Mouse (Mus musculus) embryonic facial prominence, embryonic 14.5 days (tissue): Measurements from ENCODE around the gene Zfp963. TPM values are rescaled to one million over a fixed set of nuclear protein-coding genes. Genes with fewer than 3 reads are reported as not detected.

ENCODE experiments used
- ATAC-seq: fragments of 200-750 bp; cut with Nextera tagmentation; 2 replicates; pipeline ENCODE4 v1.8.0; 2017; ENCODE audit warnings: low read depth, moderate number of reproducible peaks, moderate TSS enrichment
- DNase-seq: peaks from one replicate; pipeline ENCODE4 v3.0.0-alpha.2; 2015; ENCODE audit warnings: low spot score
- H3K27ac ChIP-seq: fragments of 300-500 bp; sonication (generic); replicated peaks from 2 replicates; pipeline ENCODE4 v1.5.1; 2014; ENCODE audit warnings: low read depth, mild to moderate bottlenecking, low read length, moderate library complexity
- H3K27me3 ChIP-seq: fragments of 300-500 bp; sonication (generic); replicated peaks from 2 replicates; pipeline ENCODE4 v1.6.1; 2014; ENCODE audit warnings: low read length; ENCODE audit not compliant: control insufficient read depth, insufficient read depth
- H3K36me3 ChIP-seq: fragments of 300-500 bp; sonication (generic); 2 replicates; pipeline ENCODE4 v1.6.1; 2014; ENCODE audit warnings: low read length, mixed read lengths; ENCODE audit not compliant: control insufficient read depth, insufficient read depth
- H3K4me1 ChIP-seq: fragments of 300-500 bp; sonication (generic); 2 replicates; pipeline ENCODE4 v1.6.1; 2014; ENCODE audit warnings: antibody characterized with exemption, low read length; ENCODE audit not compliant: control insufficient read depth, insufficient read depth
- H3K4me2 ChIP-seq: fragments of 300-500 bp; sonication (generic); 2 replicates; pipeline ENCODE4 v1.6.1; 2014; ENCODE audit warnings: low read depth, mild to moderate bottlenecking, low read length, moderate library complexity, mixed read lengths
- H3K4me3 ChIP-seq: fragments of 300-500 bp; sonication (generic); 2 replicates; pipeline ENCODE4 v1.5.1; 2014; ENCODE audit warnings: low read depth, mild to moderate bottlenecking, low read length
- H3K9ac ChIP-seq: fragments of 300-500 bp; sonication (generic); 2 replicates; pipeline ENCODE4 v1.6.1; 2014; ENCODE audit warnings: low read depth, mild to moderate bottlenecking, low read length, moderate library complexity, mixed read lengths
- H3K9me3 ChIP-seq: fragments of 300-500 bp; sonication (generic); 2 replicates; pipeline ENCODE4 v1.6.1; 2016; ENCODE audit warnings: low read length; ENCODE audit not compliant: control insufficient read depth
- WGBS: fragments of 180-500 bp; shearing (Covaris S2); extraction: QIAGEN DNeasy Blood & Tissue Kit; methylation state at CpG from one replicate; pipeline ENCODE4 v1.1.7; 2014; 5-methylcytosine and 5-hydroxymethylcytosine counted together
- polyA plus RNA-seq: library from polyadenylated mRNA; unstranded; fragments of >200 nt; fragmentation: Nextera tagmentation; extraction: Ambion mirVana; gene quantifications from 2 replicates; pipeline ENCODE4 v1.2.1, GENCODE M21; 2014

Zfp963 gene
- polyA plus RNA-seq, 1 experiment from 2014 or later: 6.4 TPM

DNA sequence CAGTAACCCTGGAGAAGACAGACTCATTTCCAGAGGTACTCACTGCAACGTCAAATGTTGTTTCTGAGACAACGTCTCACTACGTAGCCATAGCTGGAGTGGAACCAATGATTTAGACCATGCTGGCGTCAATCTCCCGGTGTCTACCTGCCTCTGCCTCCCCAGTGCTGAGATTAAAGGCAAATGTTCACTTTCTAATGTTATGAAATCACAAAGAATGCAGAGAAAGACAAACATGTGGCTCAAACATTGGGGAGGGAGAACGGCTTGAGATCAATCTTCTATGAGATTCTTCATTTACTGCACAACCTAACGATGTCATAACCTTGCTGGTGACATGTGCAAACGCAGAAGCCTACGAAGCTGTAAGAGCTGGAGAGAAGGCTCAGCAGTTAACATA lies 21.5 kb upstream of the Zfp963 start:
- H3K9ac ChIP-seq: no peak overlapping the region
- H3K27me3 ChIP-seq: no peaks in the 10 kb centered on the region
- DNase-seq: no peak
- H3K4me3 ChIP-seq: no peak overlapping the region
- H3K4me1 ChIP-seq: peaks cover 15% of the 10 kb centered on the region
- WGBS: 83% methylated on average over 9 of the region's 9 CpGs
- no peak for ATAC-seq
- peaks cover 36% of the 10 kb centered on the region for H3K36me3 ChIP-seq
- no peak overlapping the region for H3K27ac ChIP-seq
- peaks cover 17% of the 10 kb centered on the region for H3K9me3 ChIP-seq
- no peak overlapping the region for H3K4me2 ChIP-seq

DNA sequence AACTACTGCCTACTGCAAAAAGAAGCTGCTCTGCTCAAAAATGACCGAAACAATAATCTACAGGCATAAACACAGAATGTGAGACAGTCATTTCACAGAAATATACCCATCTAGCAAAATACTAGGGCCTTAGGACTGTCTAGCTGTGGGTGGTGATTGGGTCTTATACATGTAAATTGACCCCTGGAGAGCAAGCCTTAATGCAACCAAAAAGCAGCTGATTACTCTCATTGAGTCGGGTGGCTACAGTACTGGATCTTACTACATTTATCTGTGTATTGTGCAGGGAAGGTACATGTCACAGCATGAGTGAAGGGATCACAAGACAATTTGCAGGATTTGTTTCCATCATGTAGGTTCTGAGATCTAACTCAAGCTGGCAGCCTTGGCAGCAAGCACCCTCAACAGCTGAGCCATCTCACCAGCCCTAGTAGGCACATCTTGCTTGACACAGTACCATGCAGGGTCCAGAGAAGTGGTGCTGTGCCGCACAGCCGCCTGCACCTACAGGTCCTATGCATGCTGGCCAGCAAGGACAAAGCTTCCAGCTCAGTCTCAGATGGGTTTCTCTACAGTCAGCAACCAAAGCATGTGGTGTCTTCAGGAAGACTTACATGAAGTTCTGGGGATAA lies 12.2 kb upstream of the Zfp963 start:
- DNase-seq (no peak), ATAC-seq (no peak)
- Histone ChIP-seq H3K9ac (no peak overlapping the region), H3K4me1 (no peaks in the 10 kb centered on the region), H3K9me3 (peaks cover 17% of the 10 kb centered on the region), H3K4me2 (no peak overlapping the region), H3K36me3 (peaks cover 71% of the 10 kb centered on the region), H3K27me3 (no peaks in the 10 kb centered on the region), H3K4me3 (no peak overlapping the region), H3K27ac (no peak overlapping the region)
- WGBS: 87% methylated on average over 4 of the region's 4 CpGs

DNA sequence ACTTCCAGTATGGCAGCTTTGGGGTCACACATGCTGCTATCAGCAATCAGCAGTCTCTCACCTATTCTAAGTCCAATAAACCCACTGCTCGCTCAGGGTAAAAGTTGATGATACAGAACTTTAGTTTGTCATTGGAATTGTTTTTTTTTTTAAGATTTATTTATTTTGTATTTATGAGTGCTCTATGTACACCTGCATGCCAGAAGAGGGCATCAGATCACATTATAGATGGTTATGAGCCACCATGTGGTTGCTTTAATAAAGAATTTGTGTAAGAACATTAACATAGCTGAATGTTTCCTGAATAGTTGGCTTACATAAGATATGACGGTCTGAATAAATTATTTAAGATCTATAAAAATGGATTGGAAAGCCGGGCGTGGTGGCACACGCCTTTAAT lies 8.5 kb upstream of the Zfp963 start:
- Histone ChIP-seq H3K9me3 (no peaks in the 10 kb centered on the region), H3K4me2 (no peak overlapping the region), H3K27ac (no peak overlapping the region), H3K27me3 (no peaks in the 10 kb centered on the region), H3K4me3 (no peak overlapping the region), H3K9ac (no peak overlapping the region), H3K4me1 (no peaks in the 10 kb centered on the region), H3K36me3 (peaks cover 51% of the 10 kb centered on the region)
- WGBS: 94% methylated on average over 5 of the region's 5 CpGs
- DNase-seq (no peak), ATAC-seq (no peak)

DNA sequence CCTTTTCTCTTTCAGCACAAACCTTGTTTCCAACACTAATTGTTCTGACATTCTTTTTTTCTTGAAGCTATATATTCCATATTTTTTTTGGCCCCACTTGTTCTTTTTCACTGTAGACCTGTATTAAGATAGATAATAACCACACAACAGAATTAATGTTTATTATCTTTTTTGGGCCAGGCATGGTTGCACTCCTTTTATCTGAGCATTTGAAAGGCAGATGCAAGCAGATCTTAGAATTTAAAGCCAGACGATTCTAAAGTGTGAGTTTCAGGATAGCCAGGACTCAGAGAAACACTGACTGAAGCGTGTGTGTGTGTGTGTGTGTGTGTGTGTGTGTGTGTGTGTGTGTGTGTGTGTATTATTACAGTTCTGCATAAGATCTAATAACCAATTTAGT lies 2.7 kb upstream of the Zfp963 start:
- Histone ChIP-seq H3K27ac (no peak overlapping the region), H3K9ac (no peak overlapping the region), H3K4me2 (no peak overlapping the region), H3K4me1 (peaks cover 11% of the 10 kb centered on the region; the same call in 1 of the 2 replicates), H3K9me3 (no peaks in the 10 kb centered on the region), H3K36me3 (peaks cover 19% of the 10 kb centered on the region), H3K27me3 (no peaks in the 10 kb centered on the region), H3K4me3 (no peak overlapping the region)
- 89% methylated on average over 2 of the region's 2 CpGs for WGBS
- DNase-seq (no peak), ATAC-seq (no peak)

DNA sequence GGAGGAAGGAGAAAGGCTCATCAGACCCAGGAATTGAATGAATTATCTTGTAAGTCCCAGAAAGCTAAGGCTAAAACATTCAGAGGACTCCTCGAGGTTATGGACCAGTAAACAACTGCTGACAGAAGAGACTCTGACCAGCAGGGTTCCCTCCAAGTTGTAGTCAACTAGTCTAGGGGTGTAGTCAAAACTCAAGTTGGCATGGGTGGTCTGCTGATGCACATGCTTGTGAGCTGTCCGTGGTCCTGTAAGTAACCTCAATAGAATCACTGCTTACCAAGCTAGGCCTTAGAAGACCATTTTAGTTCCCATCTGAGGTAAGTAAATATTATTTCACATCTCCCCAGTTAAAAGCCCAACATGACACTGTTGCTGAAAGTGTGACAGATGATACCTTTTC lies 8.5 kb downstream of the Zfp963 start:
- WGBS: 80% methylated on average over 2 of the region's 2 CpGs
- H3K4me3 ChIP-seq: no peak overlapping the region
- no peak overlapping the region for H3K9ac ChIP-seq
- H3K4me2 ChIP-seq: no peak overlapping the region
- H3K27ac ChIP-seq: no peak overlapping the region
- peak; percentile 11 for DNase-seq
- no peaks in the 10 kb centered on the region for H3K9me3 ChIP-seq
- no peak for ATAC-seq
- peaks cover 19% of the 10 kb centered on the region for H3K36me3 ChIP-seq
- no peaks in the 10 kb centered on the region for H3K27me3 ChIP-seq
- no peaks in the 10 kb centered on the region for H3K4me1 ChIP-seq

DNA sequence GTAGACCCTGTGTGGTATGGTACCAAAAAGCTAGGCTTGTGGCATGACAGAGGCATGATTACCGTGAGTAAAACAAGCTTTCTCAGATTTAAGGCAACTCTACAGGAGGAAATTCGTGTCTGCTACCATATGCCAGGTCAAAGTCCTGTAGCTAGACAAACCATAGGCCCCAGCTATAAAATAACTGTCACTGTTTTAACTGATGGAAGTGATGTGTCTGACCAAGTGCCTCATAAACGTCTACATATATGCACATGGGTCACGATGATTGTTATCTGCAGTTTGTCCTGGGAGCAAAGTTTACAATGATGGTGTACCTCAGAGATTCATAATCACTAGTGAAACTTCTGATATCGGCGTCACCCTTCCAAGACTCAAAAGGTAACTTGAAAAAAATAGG lies 9.0 kb downstream of the Zfp963 start:
- 88% methylated on average over 6 of the region's 6 CpGs for WGBS
- Histone ChIP-seq H3K27ac (no peak overlapping the region), H3K9me3 (no peaks in the 10 kb centered on the region), H3K36me3 (peaks cover 19% of the 10 kb centered on the region), H3K4me1 (no peaks in the 10 kb centered on the region), H3K4me3 (no peak overlapping the region), H3K9ac (no peak overlapping the region), H3K27me3 (no peaks in the 10 kb centered on the region), H3K4me2 (no peak overlapping the region)
- ATAC-seq (no peak), DNase-seq (no peak)

DNA sequence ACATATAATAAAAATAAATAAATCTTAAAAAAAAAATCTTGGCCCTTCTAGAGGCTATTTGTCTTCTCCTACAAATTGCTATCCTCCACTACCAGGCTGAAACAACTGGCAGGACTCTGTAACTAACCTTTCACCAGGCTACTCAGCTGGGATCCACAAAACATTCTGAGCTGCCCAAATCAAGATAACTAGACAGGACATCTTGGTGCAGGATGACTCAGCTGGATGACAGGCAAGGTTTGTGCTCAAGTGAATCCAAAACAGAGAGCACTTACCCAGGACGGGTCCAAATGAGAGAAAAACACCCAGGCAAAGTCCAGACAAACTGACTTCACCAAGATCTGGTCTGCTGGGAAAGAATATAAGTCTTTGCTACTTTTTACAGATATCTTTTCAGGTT lies 14.3 kb downstream of the Zfp963 start:
- no peak overlapping the region for H3K9ac ChIP-seq
- H3K27me3 ChIP-seq: no peaks in the 10 kb centered on the region
- H3K27ac ChIP-seq: no peak overlapping the region
- H3K4me1 ChIP-seq: no peaks in the 10 kb centered on the region
- ATAC-seq: no peak
- peaks cover 5% of the 10 kb centered on the region; the same call in 1 of the 2 replicates for H3K9me3 ChIP-seq
- no peaks in the 10 kb centered on the region for H3K36me3 ChIP-seq
- H3K4me2 ChIP-seq: no peak overlapping the region
- no peak overlapping the region for H3K4me3 ChIP-seq
- DNase-seq: no peak
- whole genome bisulfite sequencing: 84% methylated on average over 1 of the region's 1 CpGs

DNA sequence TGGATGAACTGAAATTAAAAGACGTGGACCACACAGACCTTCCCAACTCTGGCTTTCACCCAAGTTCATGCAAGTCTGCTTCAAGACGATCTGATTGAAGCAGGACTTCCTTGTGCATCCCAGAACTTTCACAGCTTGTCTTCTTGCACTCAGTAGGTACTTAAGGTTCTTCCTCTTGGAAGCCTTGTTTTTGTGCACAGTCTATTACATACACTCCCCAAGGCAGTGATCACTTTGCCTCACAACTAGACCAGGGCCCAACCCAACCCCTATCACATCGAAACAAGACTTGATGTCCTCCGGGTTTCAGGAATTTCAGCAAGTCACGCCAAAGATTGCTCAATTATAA lies 32.6 kb downstream of the Zfp963 start:
- H3K27ac ChIP-seq: peak overlapping the region; percentile 65
- no peaks in the 10 kb centered on the region for H3K9me3 ChIP-seq
- DNase-seq (no peak), ATAC-seq (peak; percentile 1)
- WGBS: 49% methylated on average over 5 of the region's 5 CpGs
- H3K4me1 ChIP-seq: peaks cover 6% of the 10 kb centered on the region
- peak overlapping the region; percentile 56 for H3K4me2 ChIP-seq
- peak overlapping the region; percentile 80 for H3K4me3 ChIP-seq
- no peak overlapping the region for H3K9ac ChIP-seq
- H3K36me3 ChIP-seq: peaks cover 10% of the 10 kb centered on the region; the same call in 1 of the 2 replicates
- no peaks in the 10 kb centered on the region for H3K27me3 ChIP-seq
